Mouse (Mus musculus) megakaryocyte-erythroid progenitor cell, adult 5-6 weeks (primary cell): ENCODE results near the gene Bcl2a1c. TPM values are rescaled to one million over a fixed set of nuclear protein-coding genes. Genes with fewer than 3 reads are reported as not detected.
"Not testable (repeated sequence)": the region's sequence is repeated elsewhere in the genome, so short reads cannot be mapped to it uniquely, and the experiment has no call there.

Source experiments
- ATAC-seq: replicated peaks from 2 replicates; pipeline ENCODE4 v1.8.0; 2016; ENCODE audit warnings: mild to moderate bottlenecking, inconsistent platforms; ENCODE audit not compliant: severe bottlenecking, poor library complexity, low FRiP score, low TSS enrichment
- total RNA-seq, 2 experiments: library from RNA; stranded (forward) in 1 of 2; stranded (reverse) in 1 of 2; fragments of 200-1000, 215-1000 nt in 1 of 2; fragments of >200 nt in 1 of 2; fragmentation: Nextera tagmentation in 1 of 2; gene quantifications; 2 replicates each; pipeline ENCODE4 v1.2.3; 2014 to 2017

The Bcl2a1c gene
- total RNA-seq (2014; fragmentation: Nextera tagmentation) (not detected in 2 replicates), total RNA-seq (2017) (not detected in 2 replicates)

GRCm38 (mm10) chr9:114329855-114330254, at the start of gene Bcl2a1c:
Bcl2a1c (plus strand) TSS chr9:114330135.
- ATAC-seq = peak; percentile 59

GRCm38 (mm10) chr9:114305957-114306356, 24.0 kb upstream of the Bcl2a1c start:
- ATAC-seq = not testable (repeated sequence)

GRCm38 (mm10) chr9:114311752-114312151, 18.2 kb upstream of the Bcl2a1c start:
- ATAC-seq = not testable (repeated sequence)

- ATAC-seq = peak; percentile 79
Measured at GRCm38 (mm10) chr9:114318021-114318420, 11.9 kb upstream of the Bcl2a1c start.

GRCm38 (mm10) chr9:114326011-114326748, 3.8 kb upstream of the Bcl2a1c start:
- ATAC-seq = no peak

GRCm38 (mm10) chr9:114328332-114328731, 1.6 kb upstream of the Bcl2a1c start:
- not testable (repeated sequence) for ATAC-seq

- peak; percentile 90 for ATAC-seq
Measured at GRCm38 (mm10) chr9:114367783-114368470, 38.0 kb downstream of the Bcl2a1c start.

GRCm38 (mm10) chr9:114368471-114368858, 38.5 kb downstream of the Bcl2a1c start:
- peak; percentile 11; the same call in 1 of the 2 replicates for ATAC-seq

- peak; percentile 70 for ATAC-seq
Measured at GRCm38 (mm10) chr9:114369389-114369788, 39.5 kb downstream of the Bcl2a1c start.

- ATAC-seq = not testable (repeated sequence)
Measured at GRCm38 (mm10) chr9:114371717-114372116, 41.8 kb downstream of the Bcl2a1c start.

GRCm38 (mm10) chr9:114375276-114375962, 45.5 kb downstream of the Bcl2a1c start:
- peak; percentile 29; the same call in 1 of the 2 replicates for ATAC-seq

GRCm38 (mm10) chr9:114377168-114377567, 47.2 kb downstream of the Bcl2a1c start:
- peak; percentile 74 for ATAC-seq

GRCm38 (mm10) chr9:114379871-114380270, 49.9 kb downstream of the Bcl2a1c start:
- no peak for ATAC-seq

Other genes with a start within 250 kb of the Bcl2a1c start
- 19.9 and 45.0 TPM in 2 replicates for gene Crtap, start 60.5 kb downstream of the Bcl2a1c start, total RNA-seq (2014; fragmentation: Nextera tagmentation)
- gene Crtap, start 60.5 kb downstream of the Bcl2a1c start, total RNA-seq (2017) = 13.1 and 13.6 TPM in 2 replicates
- gene Glb1, start 70.9 kb downstream of the Bcl2a1c start, total RNA-seq (2014; fragmentation: Nextera tagmentation) = 15.9 and 20.4 TPM in 2 replicates
- gene Glb1, start 70.9 kb downstream of the Bcl2a1c start, total RNA-seq (2017) = 11.5 and 23.4 TPM in 2 replicates
- 4.5 TPM in 2 replicates for gene Tmppe, start 71.0 kb downstream of the Bcl2a1c start, total RNA-seq (2014; fragmentation: Nextera tagmentation)
- gene Tmppe, start 71.0 kb downstream of the Bcl2a1c start, total RNA-seq (2017) = 0.75 and 3.7 TPM in 2 replicates
- gene Ccr4, start 174.8 kb downstream of the Bcl2a1c start, total RNA-seq (2014; fragmentation: Nextera tagmentation) = not detected in 2 replicates
- not detected in 2 replicates for gene Ccr4, start 174.8 kb downstream of the Bcl2a1c start, total RNA-seq (2017)
- not detected in 2 replicates for gene C130032M10Rik, start 185.6 kb downstream of the Bcl2a1c start, total RNA-seq (2014; fragmentation: Nextera tagmentation)
- not detected in 2 replicates for gene C130032M10Rik, start 185.6 kb downstream of the Bcl2a1c start, total RNA-seq (2017)
- not detected in 2 replicates for gene Trim71, start 234.2 kb downstream of the Bcl2a1c start, total RNA-seq (2014; fragmentation: Nextera tagmentation)
- not detected in 2 replicates for gene Trim71, start 234.2 kb downstream of the Bcl2a1c start, total RNA-seq (2017)